Mouse (Mus musculus): ENCODE measurements around the gene Pex16. TPM values are rescaled to one million over a fixed set of nuclear protein-coding genes. Genes with fewer than 3 reads are reported as not detected.

Gene Pex16
- polyA plus RNA-seq, 1 experiment from 2014 or later: 41.3 TPM

GRCm38 (mm10) chr2:92354224-92354623 is 20.3 kb upstream of the Pex16 start:
- no peak overlapping the region for H3K4me3 ChIP-seq
- H3K9ac ChIP-seq: no peak overlapping the region
- H3K36me3 ChIP-seq (replicated peaks): peaks cover 51% of the 10 kb centered on the region; the same call in 1 of the 2 replicates
- H3K4me1 ChIP-seq: no peaks in the 10 kb centered on the region
- H3K27me3 ChIP-seq (replicated peaks): no peaks in the 10 kb centered on the region
- no peaks in the 10 kb centered on the region for H3K9me3 ChIP-seq
- no peak overlapping the region for H3K27ac ChIP-seq
- H3K4me2 ChIP-seq: no peak overlapping the region
- ATAC-seq (replicated peaks): no peak
- 77% methylated on average over 6 of the region's 6 CpGs for WGBS

- Histone ChIP-seq H3K36me3 (replicated peaks) (peaks cover 37% of the 10 kb centered on the region; the same call in 1 of the 2 replicates), H3K4me2 (no peak overlapping the region), H3K9ac (no peak overlapping the region), H3K27me3 (replicated peaks) (no peaks in the 10 kb centered on the region), H3K4me1 (no peaks in the 10 kb centered on the region), H3K9me3 (no peaks in the 10 kb centered on the region), H3K27ac (no peak overlapping the region), H3K4me3 (no peak overlapping the region)
- WGBS: 88% methylated on average over 2 of the region's 2 CpGs
- ATAC-seq (replicated peaks): no peak
Measured at GRCm38 (mm10) chr2:92359301-92359700, 15.2 kb upstream of the Pex16 start.

- H3K4me3 ChIP-seq: no peak overlapping the region
- H3K27ac ChIP-seq: no peak overlapping the region
- H3K4me2 ChIP-seq: no peak overlapping the region
- H3K27me3 ChIP-seq (replicated peaks): no peaks in the 10 kb centered on the region
- H3K4me1 ChIP-seq: no peaks in the 10 kb centered on the region
- H3K9me3 ChIP-seq: no peaks in the 10 kb centered on the region
- no peak for ATAC-seq (replicated peaks)
- 72% methylated on average over 25 of the region's 25 CpGs for WGBS
- peaks cover 37% of the 10 kb centered on the region; the same call in 1 of the 2 replicates for H3K36me3 ChIP-seq (replicated peaks)
- H3K9ac ChIP-seq: no peak overlapping the region
Measured at GRCm38 (mm10) chr2:92360186-92360823, 14.2 kb upstream of the Pex16 start.

GRCm38 (mm10) chr2:92360893-92361292 is 13.6 kb upstream of the Pex16 start:
- Histone ChIP-seq H3K9ac (no peak overlapping the region), H3K4me3 (no peak overlapping the region), H3K4me1 (no peaks in the 10 kb centered on the region), H3K9me3 (no peaks in the 10 kb centered on the region), H3K36me3 (replicated peaks) (peaks cover 36% of the 10 kb centered on the region; the same call in 1 of the 2 replicates), H3K4me2 (no peak overlapping the region), H3K27ac (no peak overlapping the region), H3K27me3 (replicated peaks) (no peaks in the 10 kb centered on the region)
- WGBS: 20% methylated on average over 12 of the region's 12 CpGs
- ATAC-seq (replicated peaks): no peak

GRCm38 (mm10) chr2:92361795-92362194 is 12.7 kb upstream of the Pex16 start:
- 84% methylated on average over 8 of the region's 8 CpGs for WGBS
- H3K27ac ChIP-seq: no peak overlapping the region
- no peaks in the 10 kb centered on the region for H3K27me3 ChIP-seq (replicated peaks)
- no peak overlapping the region for H3K9ac ChIP-seq
- no peaks in the 10 kb centered on the region for H3K4me1 ChIP-seq
- no peak overlapping the region for H3K4me2 ChIP-seq
- H3K9me3 ChIP-seq: no peaks in the 10 kb centered on the region
- no peak overlapping the region for H3K4me3 ChIP-seq
- ATAC-seq (replicated peaks): no peak
- H3K36me3 ChIP-seq (replicated peaks): peaks cover 31% of the 10 kb centered on the region; the same call in 1 of the 2 replicates

GRCm38 (mm10) chr2:92362571-92363228 is 11.8 kb upstream of the Pex16 start:
- no peaks in the 10 kb centered on the region for H3K4me1 ChIP-seq
- no peak overlapping the region for H3K9ac ChIP-seq
- H3K9me3 ChIP-seq: no peaks in the 10 kb centered on the region
- H3K4me3 ChIP-seq: no peak overlapping the region
- H3K27me3 ChIP-seq (replicated peaks): no peaks in the 10 kb centered on the region
- H3K4me2 ChIP-seq: no peak overlapping the region
- H3K36me3 ChIP-seq (replicated peaks): peaks cover 25% of the 10 kb centered on the region; the same call in 1 of the 2 replicates
- no peak overlapping the region for H3K27ac ChIP-seq
- ATAC-seq (replicated peaks): no peak
- 94% methylated on average over 6 of the region's 6 CpGs for WGBS

GRCm38 (mm10) chr2:92364086-92364485 is 10.4 kb upstream of the Pex16 start:
- Histone ChIP-seq H3K27me3 (replicated peaks) (peaks cover 3% of the 10 kb centered on the region; the same call in 1 of the 2 replicates), H3K4me3 (no peak overlapping the region), H3K4me2 (no peak overlapping the region), H3K27ac (no peak overlapping the region), H3K9ac (no peak overlapping the region), H3K4me1 (no peaks in the 10 kb centered on the region), H3K36me3 (replicated peaks) (peaks cover 17% of the 10 kb centered on the region; the same call in 1 of the 2 replicates), H3K9me3 (no peaks in the 10 kb centered on the region)
- WGBS: 89% methylated on average over 4 of the region's 4 CpGs
- ATAC-seq (replicated peaks): no peak

- WGBS: 94% methylated on average over 10 of the region's 10 CpGs
- Histone ChIP-seq H3K27ac (no peak overlapping the region), H3K36me3 (replicated peaks) (peaks cover 6% of the 10 kb centered on the region; the same call in 1 of the 2 replicates), H3K9me3 (no peaks in the 10 kb centered on the region), H3K4me1 (peaks cover 5% of the 10 kb centered on the region), H3K9ac (no peak overlapping the region), H3K27me3 (replicated peaks) (peaks cover 17% of the 10 kb centered on the region), H3K4me3 (no peak overlapping the region), H3K4me2 (no peak overlapping the region)
- no peak for ATAC-seq (replicated peaks)
Measured at GRCm38 (mm10) chr2:92365568-92365967, 8.9 kb upstream of the Pex16 start.

GRCm38 (mm10) chr2:92367383-92368029 is 7.0 kb upstream of the Pex16 start:
- WGBS: 56% methylated on average over 20 of the region's 20 CpGs
- Histone ChIP-seq H3K36me3 (replicated peaks) (peaks cover 6% of the 10 kb centered on the region; the same call in 1 of the 2 replicates), H3K27ac (no peak overlapping the region), H3K27me3 (replicated peaks) (peaks cover 27% of the 10 kb centered on the region), H3K4me3 (no peak overlapping the region), H3K4me1 (peaks cover 24% of the 10 kb centered on the region), H3K9ac (no peak overlapping the region), H3K9me3 (no peaks in the 10 kb centered on the region), H3K4me2 (no peak overlapping the region)
- ATAC-seq (replicated peaks): no peak

- Histone ChIP-seq H3K36me3 (replicated peaks) (no peaks in the 10 kb centered on the region), H3K9me3 (no peaks in the 10 kb centered on the region), H3K9ac (0 out of 2 replicates have a peak overlapping the region, but pooled peaks have one; percentile 9), H3K4me2 (peak overlapping the region; percentile 59), H3K27me3 (replicated peaks) (peaks cover 27% of the 10 kb centered on the region), H3K4me1 (peaks cover 42% of the 10 kb centered on the region), H3K27ac (no peak overlapping the region), H3K4me3 (peak overlapping the region; percentile 33)
- no peak for ATAC-seq (replicated peaks)
- 12% methylated on average over 19 of the region's 19 CpGs for WGBS
Measured at GRCm38 (mm10) chr2:92370375-92370774, 4.1 kb upstream of the Pex16 start.

- H3K4me1 ChIP-seq: peaks cover 48% of the 10 kb centered on the region
- H3K9me3 ChIP-seq: no peaks in the 10 kb centered on the region
- no peak for ATAC-seq (replicated peaks)
- no peak overlapping the region for H3K9ac ChIP-seq
- H3K4me2 ChIP-seq: peak overlapping the region; percentile 59
- 3% methylated on average over 45 of the region's 45 CpGs for WGBS
- H3K27ac ChIP-seq: no peak overlapping the region
- peak overlapping the region; percentile 33 for H3K4me3 ChIP-seq
- no peaks in the 10 kb centered on the region for H3K36me3 ChIP-seq (replicated peaks)
- peaks cover 27% of the 10 kb centered on the region for H3K27me3 ChIP-seq (replicated peaks)
Measured at GRCm38 (mm10) chr2:92370821-92371805, 3.4 kb upstream of the Pex16 start.

Measured in midbrain, embryonic 15.5 days (tissue).